In the genomic region with DNA sequence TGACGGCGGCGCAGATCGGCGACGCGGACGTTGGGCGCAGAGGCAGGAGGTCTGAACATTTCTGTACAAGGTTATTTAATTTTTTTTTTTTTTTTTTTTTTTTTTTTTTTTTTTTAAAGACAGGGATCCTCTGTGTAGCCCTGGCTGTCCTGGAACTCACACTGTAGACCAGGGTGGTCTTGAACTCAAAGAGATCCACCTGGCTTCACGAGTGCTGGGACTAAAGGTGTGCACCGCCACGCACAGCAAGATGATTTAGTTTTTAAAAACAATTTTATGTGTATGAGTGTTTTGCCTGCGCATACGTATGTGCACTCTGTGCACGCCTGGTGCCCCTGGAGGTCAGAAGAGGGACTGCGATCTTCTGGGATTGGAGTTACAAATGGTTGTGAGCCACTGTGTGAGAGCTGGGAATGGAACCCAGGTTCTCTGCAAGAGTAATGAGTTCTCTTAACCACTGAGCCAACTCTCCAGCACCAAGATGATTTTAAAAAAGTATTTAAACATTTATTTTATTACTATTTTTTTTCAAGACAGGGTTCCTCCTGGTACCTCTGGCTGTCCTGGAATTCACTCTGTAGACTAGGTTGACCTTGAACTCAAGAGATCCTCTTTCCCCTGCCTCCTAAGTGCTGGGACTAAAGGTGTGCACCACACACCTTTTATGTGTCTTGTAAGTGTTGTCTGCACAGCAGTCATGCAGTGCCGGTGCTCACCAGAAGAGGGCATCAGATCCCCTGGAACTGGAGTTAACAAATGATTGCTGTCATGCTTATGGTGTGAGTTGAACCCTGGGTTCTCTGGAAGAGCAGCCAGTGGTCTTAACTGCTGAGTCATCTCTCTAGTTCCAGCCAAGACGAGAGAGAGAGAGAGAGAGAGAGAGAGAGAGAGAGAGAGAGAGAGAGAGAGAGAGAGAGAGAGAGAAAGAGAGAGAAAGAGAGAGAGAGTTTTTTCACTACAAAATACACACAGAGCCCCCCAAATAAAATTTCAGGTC, we compare ENCODE assay signal across 9 mouse cellular contexts. TPM values are rescaled to one million over a fixed set of nuclear protein-coding genes. Genes with fewer than 3 reads are reported as not detected.
A peak's percentile ranks its signal among the peaks of the same experiment; 100 is the strongest.
DNase-seq lines count a peak whose midpoint lies in the region; ATAC-seq lines count a peak whose summit lies in the region.
"Had no signal": no experiment of that assay in that cellular context is flagged by ENCODE, and none has a peak within 500 bp of the region (broad histone marks: within the 10 kb centered on the region; RNA-seq: fewer than 3 reads in every experiment).

A gene (minus strand): TSS at position 51 of the 997 bp plus-strand sequence.

- H3K9me3 ChIP-seq in forebrain, embryonic 11.5 days (ENCODE audit: control insufficient read depth, low read length), result no peaks in the 10 kb centered on the region
- no peaks in the 10 kb centered on the region for H3K9me3 ChIP-seq in forebrain, embryonic 15.5 days
- H3K9me3 ChIP-seq in midbrain, embryonic 11.5 days (ENCODE audit: control insufficient read depth, low read length), result no peaks in the 10 kb centered on the region
- H3K9me3 ChIP-seq in midbrain, embryonic 13.5 days, result no peaks in the 10 kb centered on the region
- H3K9me3 ChIP-seq: limb, embryonic 13.5 days had no signal

- H3K36me3 ChIP-seq in forebrain, embryonic 11.5 days (ENCODE audit: control insufficient read depth, insufficient read depth, low read length), result no peaks in the 10 kb centered on the region
- H3K36me3 ChIP-seq in forebrain, embryonic 15.5 days, result no peaks in the 10 kb centered on the region
- H3K36me3 ChIP-seq in midbrain, embryonic 11.5 days (ENCODE audit: control insufficient read depth, insufficient read depth, low read length), result no peaks in the 10 kb centered on the region
- H3K36me3 ChIP-seq in midbrain, embryonic 13.5 days, result no peaks in the 10 kb centered on the region
- H3K36me3 ChIP-seq: limb, embryonic 13.5 days had no signal

- no peak within 1 kb of the TSS for H3K9ac ChIP-seq in forebrain, embryonic 11.5 days (ENCODE audit: low read length)
- H3K9ac ChIP-seq in forebrain, embryonic 15.5 days (replicated peaks), result no peak within 1 kb of the TSS
- no peak within 1 kb of the TSS for H3K9ac ChIP-seq in midbrain, embryonic 11.5 days (ENCODE audit: low read length)
- no peak within 1 kb of the TSS for H3K9ac ChIP-seq in midbrain, embryonic 13.5 days (replicated peaks)
- H3K9ac ChIP-seq: limb, embryonic 13.5 days had no signal

- no peak within 1 kb of the TSS for H3K27ac ChIP-seq in forebrain, embryonic 11.5 days (ENCODE audit: low read depth, low read length)
- H3K27ac ChIP-seq in forebrain, embryonic 15.5 days (replicated peaks), result no peak within 1 kb of the TSS
- no peak within 1 kb of the TSS for H3K27ac ChIP-seq in midbrain, embryonic 11.5 days (ENCODE audit: low read depth, low read length)
- H3K27ac ChIP-seq in midbrain, embryonic 13.5 days, result no peak within 1 kb of the TSS
- H3K27ac ChIP-seq: limb, embryonic 13.5 days had no signal

- H3K27me3 ChIP-seq in forebrain, embryonic 11.5 days (ENCODE audit: control insufficient read depth, insufficient read depth, low read length), result no peaks in the 10 kb centered on the region
- no peaks in the 10 kb centered on the region for H3K27me3 ChIP-seq in forebrain, embryonic 15.5 days
- H3K27me3 ChIP-seq in midbrain, embryonic 11.5 days (ENCODE audit: control insufficient read depth, insufficient read depth, low read length), result no peaks in the 10 kb centered on the region
- no peaks in the 10 kb centered on the region for H3K27me3 ChIP-seq in midbrain, embryonic 13.5 days

- no peaks in the 10 kb centered on the region for H3K4me1 ChIP-seq in forebrain, embryonic 11.5 days (replicated peaks; ENCODE audit: control insufficient read depth, insufficient read depth, low read length)
- H3K4me1 ChIP-seq in forebrain, embryonic 15.5 days, result no peaks in the 10 kb centered on the region
- no peaks in the 10 kb centered on the region for H3K4me1 ChIP-seq in midbrain, embryonic 11.5 days (ENCODE audit: control insufficient read depth, insufficient read depth, low read length)
- H3K4me1 ChIP-seq in midbrain, embryonic 13.5 days (replicated peaks), result no peaks in the 10 kb centered on the region
- H3K4me1 ChIP-seq: limb, embryonic 13.5 days had no signal

- H3K4me3 ChIP-seq in forebrain, embryonic 11.5 days (ENCODE audit: low read depth, low read length), result no peak within 1 kb of the TSS
- no peak within 1 kb of the TSS for H3K4me3 ChIP-seq in forebrain, embryonic 15.5 days
- no peak within 1 kb of the TSS for H3K4me3 ChIP-seq in midbrain, embryonic 11.5 days (ENCODE audit: low read depth, low read length)
- H3K4me3 ChIP-seq in midbrain, embryonic 13.5 days (replicated peaks), result no peak within 1 kb of the TSS
- H3K4me3 ChIP-seq: limb, embryonic 13.5 days had no signal

- H3K4me2 ChIP-seq in forebrain, embryonic 11.5 days (ENCODE audit: low read depth, low read length, severe bottlenecking), result no peak within 1 kb of the TSS
- H3K4me2 ChIP-seq in forebrain, embryonic 15.5 days (replicated peaks), result no peak within 1 kb of the TSS
- no peak within 1 kb of the TSS for H3K4me2 ChIP-seq in midbrain, embryonic 11.5 days
- H3K4me2 ChIP-seq in midbrain, embryonic 13.5 days (replicated peaks), result no peak within 1 kb of the TSS
- H3K4me2 ChIP-seq: limb, embryonic 13.5 days had no signal

- DNase-seq in forebrain, embryonic 11.5 days (ENCODE audit: low spot score), result peak; percentile 76
- DNase-seq in midbrain, embryonic 11.5 days (ENCODE audit: low spot score, missing footprints), result peak; percentile 87
- peak; percentile 62 to 73 for DNase-seq in adrenal gland, postnatal 36 days
- DNase-seq in kidney, postnatal 14 days, result peak; percentile 38
- peak; percentile 32 to 60 for DNase-seq in natural killer cell, adult 2 months (ENCODE audit: low spot score in 2 of 2)
- peak; percentile 83 for DNase-seq in thymus, postnatal 4 days

- ATAC-seq in forebrain, embryonic 11.5 days (replicated peaks; ENCODE audit: low FRiP score), result no peak; the same call in 1 of the 2 replicates
- no peak for ATAC-seq in forebrain, embryonic 15.5 days (replicated peaks)
- peak; percentile 50; the same call in 1 of the 2 replicates for ATAC-seq in midbrain, embryonic 11.5 days (ENCODE audit: low FRiP score)
- no peak for ATAC-seq in midbrain, embryonic 13.5 days

- 92% methylated on average over 18 of the region's 18 CpGs for WGBS in forebrain, embryonic 11.5 days
- WGBS in forebrain, embryonic 15.5 days, result 89% methylated on average over 18 of the region's 18 CpGs
- 90% methylated on average over 18 of the region's 18 CpGs for WGBS in midbrain, embryonic 11.5 days
- 89% methylated on average over 18 of the region's 18 CpGs for WGBS in midbrain, embryonic 13.5 days

RNA-seq across cellular contexts. Expression of the gene that starts here (rescaled TPM):
- polyA plus RNA-seq in forebrain, embryonic 11.5 days (2014; fragmentation: Nextera tagmentation; extraction: Ambion mirVana), result not detected in 2 replicates
- not detected in 2 replicates for polyA plus RNA-seq in forebrain, embryonic 15.5 days (2015; fragmentation: Nextera tagmentation; extraction: Ambion mirVana)
- polyA plus RNA-seq in midbrain, embryonic 11.5 days (2014; fragmentation: Nextera tagmentation; extraction: Ambion mirVana), result not detected in 2 replicates
- polyA plus RNA-seq in midbrain, embryonic 13.5 days (2015; fragmentation: Nextera tagmentation; extraction: Ambion mirVana), result 0.57 TPM in 1 of 2 replicates, not detected in the other
- not detected for total RNA-seq in adrenal gland, postnatal 36 days (2021)
- polyA plus RNA-seq: limb, embryonic 13.5 days had no signal

Comparison
In these comparisons a context has a peak if more than half of its experiments do, and no peak if none do; other contexts are left out.
1. Peak in DNase-seq in forebrain, embryonic 11.5 days; RNA of the gene not detected or under 1 TPM.
2. Peak in DNase-seq and ATAC-seq in midbrain, embryonic 11.5 days; RNA of the gene not detected or under 1 TPM.
3. Peak in DNase-seq in adrenal gland, postnatal 36 days; RNA of the gene not detected or under 1 TPM.